Mouse (Mus musculus) forelimb bud, embryonic 11.5 days (tissue): ENCODE results near the gene Brix1.
"Not testable (repeated sequence)": the region's sequence is repeated elsewhere in the genome, so short reads cannot be mapped to it uniquely, and the experiment has no call there.

Experiments
- DNase-seq: peaks from one replicate; pipeline ENCODE4 v3.0.0-alpha.2; 2012; ENCODE audit warnings: low read depth, low spot score

The Brix1 gene

DNA sequence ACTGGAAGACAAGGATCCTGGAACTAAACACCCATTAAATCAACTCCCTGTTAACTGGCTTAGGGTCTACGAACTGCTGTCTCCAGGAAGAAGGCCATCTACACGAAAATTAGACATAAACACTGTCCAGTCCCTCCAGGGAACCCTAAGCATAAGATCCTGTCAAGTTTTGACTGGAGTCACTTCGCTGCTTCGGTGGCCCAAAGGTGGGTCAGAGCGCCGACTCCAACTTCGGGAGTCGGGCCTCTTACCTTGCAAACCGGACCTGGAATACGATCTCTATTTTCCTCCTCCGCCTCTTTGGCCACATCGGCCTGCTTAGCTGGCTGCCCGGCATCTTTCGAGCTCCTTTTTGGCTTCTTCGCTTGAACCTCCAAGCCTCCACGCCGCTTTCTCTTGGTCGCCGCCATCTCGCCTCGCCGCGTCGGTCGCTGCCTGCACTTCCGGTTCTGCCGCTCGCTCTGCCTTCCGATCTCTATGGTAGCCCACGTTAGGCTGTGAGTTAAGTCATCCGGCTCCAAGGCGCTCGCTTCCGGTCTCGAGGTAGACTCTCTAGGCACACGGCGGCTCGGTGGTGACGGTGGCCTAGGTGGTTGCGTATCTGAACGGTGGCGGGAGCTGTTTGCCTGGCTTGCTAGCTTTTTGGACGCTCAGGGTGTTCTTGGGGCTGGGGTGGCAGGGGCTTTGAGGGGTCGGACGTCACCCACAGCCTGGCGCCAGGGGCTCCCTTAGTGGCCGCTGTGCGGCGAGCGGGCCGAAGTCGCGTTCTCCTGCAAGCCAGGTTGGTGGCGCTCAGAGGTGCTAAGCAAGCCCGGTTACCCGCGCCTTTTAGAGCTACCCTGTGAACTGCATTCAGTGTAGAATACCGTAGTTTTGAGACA, at the start of gene Brix1, which contains the start of gene Rad1:
Gene Brix1, minus strand, starts transcription at position 464 of the 881 bp plus-strand sequence.
Gene Rad1, plus strand, starts transcription at position 535 of the 881 bp plus-strand sequence.
- DNase-seq, result peak; percentile 95

DNA sequence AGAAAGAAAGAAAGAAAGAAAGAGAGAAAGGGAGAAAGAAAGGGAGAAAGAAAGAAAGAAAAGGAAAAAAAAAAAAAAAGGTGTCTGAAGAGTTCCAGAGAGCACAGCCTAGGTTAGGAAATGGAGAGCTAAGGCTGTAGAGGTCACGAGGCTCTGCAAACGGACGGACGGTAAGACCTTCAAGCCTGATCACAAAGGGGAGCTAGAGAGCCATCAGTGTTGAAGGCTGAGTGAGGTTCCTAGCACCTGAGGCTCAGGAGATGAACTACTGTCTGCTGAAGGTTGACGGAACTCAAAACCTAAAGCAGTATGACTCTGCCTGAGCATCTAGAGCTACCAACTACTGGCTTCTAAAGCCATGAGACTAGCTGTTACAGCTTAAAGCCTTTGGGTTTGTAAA, 48.8 kb upstream of the Brix1 start:
- DNase-seq, result no peak

DNA sequence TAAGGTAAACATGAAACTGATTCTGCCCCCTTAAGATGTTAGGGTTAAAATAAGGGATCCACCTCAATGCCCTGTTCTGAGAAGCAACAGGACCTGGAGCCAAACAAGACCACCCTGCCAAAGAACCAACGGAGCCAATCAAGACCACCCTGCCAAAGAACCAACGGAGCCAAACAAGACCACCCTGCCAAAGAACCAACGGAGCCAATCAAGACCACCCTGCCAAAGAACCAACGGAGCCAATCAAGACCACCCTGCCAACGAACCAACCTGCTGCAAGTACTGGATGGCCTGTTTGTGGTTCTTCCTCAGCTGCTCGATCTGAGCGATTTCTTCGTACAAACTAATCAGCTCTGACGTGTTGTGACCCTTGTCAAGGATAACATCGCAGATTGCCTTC, 47.6 kb upstream of the Brix1 start:
- not testable (repeated sequence) for DNase-seq

DNA sequence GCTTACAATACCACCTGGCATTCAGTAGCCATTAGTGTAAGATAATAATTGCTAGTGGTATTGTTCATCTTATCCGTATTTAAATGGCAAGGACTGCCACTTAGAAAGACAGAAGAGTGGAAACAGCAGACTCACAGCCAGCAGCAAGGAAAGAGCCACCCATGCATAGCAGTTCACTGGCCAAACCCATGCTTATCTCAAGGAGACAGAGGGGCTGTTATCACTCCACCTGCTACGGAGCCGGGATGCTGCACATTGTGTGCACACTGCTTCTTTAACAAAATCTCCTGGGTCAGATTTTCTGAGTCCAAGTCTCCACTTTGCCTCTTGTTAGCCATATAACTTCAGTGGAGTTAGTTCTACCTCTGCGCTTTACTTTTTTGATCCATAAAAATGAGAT, 45.6 kb upstream of the Brix1 start:
- DNase-seq, result no peak

DNA sequence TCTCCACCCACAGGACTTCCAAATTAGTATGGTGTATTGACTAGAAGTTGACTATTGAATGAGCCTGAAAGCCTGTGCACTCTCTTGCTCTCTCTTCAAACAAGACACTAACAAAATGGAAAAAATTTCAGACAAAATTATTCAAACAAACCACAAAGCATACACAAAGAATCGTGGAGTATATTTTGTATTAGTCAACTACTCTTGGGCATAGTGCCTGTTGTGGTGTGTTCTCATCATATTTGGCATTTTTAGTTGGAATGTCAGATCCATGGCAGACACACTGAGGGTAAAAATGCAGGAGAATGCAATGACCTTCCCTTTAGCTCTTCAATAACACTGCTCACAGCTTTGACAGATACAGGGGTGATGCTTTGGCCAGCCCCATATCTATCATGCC, 40.1 kb upstream of the Brix1 start:
- DNase-seq, result no peak

DNA sequence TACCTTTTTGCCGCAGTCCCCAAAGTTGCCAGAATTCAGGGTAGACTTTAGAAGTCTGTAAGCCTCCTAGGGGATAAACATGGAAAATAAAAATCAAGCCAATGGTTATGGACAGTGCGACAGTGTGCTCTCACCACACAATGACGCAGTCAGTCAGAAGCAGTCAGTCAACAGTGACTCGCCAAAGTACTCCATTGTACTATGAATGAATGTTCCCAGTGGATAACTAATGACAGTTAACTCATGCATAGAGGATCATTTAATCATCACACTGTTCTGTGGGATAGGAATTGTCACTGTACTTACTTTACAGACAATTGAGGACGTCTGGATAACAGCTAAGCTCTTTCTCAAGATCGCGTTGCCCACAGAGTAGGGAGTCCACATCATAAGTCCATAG, 29.4 kb upstream of the Brix1 start:
- DNase-seq, result no peak

DNA sequence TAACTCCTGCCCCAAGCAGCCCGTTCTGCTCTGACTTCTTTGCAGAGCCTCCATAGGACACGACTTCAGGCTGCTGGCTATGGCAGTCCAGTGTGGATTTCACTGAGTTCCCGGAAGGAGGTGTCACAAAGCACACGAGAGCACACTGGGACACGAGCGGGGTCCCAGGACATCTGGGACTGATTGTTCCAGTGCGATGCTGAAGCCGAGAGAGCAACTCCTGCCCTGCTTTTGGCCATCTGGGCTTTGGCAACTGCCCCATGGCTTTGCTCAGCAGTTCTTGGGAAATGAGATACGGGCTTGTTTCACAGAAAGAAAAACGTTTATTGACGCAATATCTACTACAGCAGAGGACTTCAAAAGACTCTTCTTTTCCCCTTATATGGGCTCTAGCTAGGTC, 20.4 kb upstream of the Brix1 start:
- peak; percentile 35 for DNase-seq

DNA sequence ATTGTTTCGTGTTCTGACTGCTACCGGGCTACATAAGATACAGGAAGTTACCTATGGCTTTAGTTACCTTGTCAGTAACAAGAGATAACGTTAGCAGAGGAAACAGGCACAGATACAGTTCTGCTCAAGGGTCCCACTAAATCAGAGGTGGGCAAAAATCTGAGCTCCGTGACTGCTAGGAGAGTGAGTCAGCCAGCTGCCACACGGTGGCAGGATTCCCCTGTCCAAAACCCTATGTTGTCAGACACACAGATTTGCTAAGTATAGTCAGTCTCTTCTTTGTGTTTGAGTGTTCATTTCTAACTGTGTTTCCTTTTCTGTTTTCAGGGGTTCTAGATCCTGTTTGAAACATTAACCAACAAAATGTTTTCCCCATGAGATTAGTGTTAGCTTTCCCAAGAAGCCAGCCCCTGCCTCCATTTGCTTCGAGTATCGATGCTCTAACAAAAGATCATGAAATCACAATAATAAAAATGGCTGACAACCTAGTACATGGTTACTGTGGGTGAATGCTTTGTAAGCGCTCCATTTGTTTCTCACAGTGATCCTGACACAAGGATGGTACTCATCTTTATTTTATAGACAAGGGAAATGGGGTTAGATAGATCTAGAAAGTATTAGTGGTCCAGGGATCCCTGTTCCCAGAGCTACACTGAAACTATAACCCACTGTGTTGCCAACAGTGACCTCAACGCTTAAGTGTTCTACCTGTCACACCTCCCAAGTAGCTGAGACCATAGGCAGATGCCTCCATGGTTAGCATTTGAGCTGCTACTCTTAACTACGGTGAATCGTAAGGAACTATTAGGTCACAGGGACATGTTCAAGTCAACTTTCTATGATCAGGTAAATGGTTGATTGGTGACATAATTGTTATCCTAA, 15.3 kb upstream of the Brix1 start:
- DNase-seq, result peak; percentile 65

DNA sequence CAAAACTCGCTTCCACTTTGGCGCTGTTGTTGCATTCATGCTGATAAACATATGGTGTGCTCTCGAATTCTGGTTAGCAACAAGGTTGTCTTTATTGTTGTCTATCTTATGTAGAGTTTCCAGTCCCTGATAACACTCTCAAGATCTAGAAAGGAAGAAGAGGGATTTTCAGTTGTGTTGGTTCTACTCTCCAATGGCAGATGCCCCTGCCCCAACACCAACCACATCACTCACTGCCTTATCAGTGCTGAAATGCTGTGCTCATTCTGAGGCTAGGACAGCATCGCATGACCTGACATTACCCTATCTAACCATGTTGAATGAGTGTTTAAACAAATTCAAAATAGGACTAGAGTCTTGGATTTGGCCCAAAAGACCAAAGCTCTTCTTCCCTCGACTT, 14.3 kb upstream of the Brix1 start:
- no peak for DNase-seq

DNA sequence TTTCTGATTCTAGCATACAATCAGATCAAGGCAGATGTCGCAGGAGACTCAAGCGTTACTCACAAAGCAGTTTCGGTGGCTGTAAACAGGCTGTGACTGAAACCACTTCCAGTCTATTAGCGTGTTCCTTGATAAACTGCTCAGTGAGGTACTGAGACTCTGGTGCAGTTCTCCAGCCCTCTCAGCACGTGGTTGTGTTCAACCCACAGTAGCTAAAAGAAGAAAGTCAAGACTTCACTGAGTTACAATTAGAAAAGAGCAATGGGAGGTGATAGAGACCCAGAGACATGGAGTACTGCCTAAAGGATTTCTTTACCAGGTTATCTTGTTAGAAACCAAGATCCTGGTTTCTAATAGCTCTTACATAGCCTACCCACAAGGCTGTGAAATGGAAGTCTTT, 13.8 kb upstream of the Brix1 start:
- no peak for DNase-seq

DNA sequence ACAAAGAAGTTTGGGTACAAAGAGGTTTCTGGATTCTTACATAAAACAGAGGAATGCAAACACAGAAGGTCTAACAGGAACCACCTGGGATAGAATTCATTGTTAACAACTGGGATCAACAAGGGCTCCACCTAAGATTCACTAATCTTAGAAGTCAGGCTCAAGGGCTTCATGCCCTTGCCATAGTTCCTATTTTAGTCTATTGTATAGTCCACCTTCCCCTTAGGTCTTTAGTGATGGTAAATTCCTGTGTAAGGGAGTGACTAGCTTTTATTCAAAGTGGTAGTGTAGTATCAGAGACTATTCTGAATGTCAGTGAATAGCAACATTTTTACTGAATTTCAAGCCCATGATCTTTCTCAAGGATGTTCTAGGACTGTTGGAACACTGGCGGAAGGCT, 10.9 kb upstream of the Brix1 start:
- DNase-seq, result not testable (repeated sequence)

DNA sequence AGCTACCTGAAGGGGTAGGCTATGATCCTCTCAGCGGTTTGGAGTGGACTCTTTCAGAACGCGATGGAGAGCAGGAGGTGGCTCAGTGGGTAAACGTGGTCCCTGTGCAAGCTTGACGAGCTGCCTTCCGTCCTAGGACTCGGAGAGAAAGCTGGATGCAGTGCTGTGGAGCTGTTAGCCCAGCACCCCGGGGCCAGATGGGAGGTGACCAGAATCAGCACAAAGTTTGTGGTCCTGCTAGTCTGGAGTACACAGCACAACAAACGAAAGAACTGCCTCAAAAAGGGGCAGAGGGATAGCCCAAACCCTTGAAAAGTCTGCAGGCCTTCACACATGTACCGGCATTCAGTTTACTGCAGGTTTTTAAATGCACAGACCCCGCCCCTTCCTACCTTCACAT, 10.2 kb upstream of the Brix1 start:
- no peak for DNase-seq

DNA sequence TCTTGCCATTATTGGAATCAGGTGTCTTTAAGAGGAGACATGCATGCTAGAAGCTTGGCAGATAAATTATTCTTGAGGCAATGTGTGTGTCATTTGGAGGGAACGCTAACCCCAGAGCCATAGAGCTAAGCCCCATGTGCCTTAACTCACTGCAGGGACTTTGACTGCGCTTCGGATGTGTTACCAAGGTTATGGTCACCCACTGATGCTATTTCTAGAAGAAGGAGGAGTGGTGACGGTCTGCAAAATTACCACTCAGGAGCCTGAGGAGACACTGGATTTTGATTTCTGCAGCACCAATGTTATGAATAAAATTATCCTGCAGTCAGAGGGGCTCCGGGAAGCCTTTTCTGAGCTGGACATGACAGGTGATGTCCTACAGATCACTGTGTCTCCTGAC, 4.4 kb upstream of the Brix1 start:
- DNase-seq, result no peak

DNA sequence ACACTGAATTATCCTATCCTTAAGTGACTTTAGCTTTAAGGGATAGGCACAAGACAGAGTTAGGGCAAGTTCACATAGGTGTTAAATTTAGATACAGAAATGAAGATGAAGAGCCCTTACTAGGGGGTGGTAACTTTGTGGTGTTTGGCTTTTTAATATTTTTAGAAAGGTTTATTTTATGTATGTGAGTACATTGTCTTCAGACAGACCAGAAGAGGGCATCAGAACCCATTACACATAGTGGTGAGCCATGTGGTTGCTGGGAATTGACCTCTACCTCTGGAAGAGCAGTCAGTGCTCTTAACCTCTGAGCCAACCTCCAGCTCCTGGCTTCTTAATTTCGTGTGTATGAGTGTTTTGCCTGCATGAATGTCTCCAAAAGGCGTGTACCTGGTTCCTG, 1.5 kb upstream of the Brix1 start:
- DNase-seq, result no peak

DNA sequence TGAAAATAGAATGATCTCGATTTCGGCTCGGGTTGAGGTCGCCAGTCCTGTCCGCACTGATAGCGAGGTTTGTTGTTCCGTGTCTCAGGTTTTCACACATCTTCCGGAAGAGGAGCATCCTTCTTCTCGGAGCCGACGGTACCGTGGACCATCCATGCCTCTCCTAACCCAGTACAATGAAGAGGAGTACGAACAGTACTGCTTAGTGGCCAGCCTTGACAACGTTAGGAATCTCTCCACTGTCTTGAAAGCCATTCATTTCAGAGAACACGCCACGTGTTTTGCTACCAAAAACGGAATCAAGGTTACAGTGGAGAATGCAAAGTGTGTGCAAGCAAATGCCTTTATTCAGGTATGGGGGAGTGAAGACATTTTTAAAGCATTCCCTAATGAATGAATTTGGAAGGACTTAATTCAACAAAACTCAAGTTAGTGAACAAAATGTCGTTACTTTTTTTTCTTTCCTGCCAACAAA, 655 bp upstream of the Brix1 start:
- DNase-seq, result no peak

DNA sequence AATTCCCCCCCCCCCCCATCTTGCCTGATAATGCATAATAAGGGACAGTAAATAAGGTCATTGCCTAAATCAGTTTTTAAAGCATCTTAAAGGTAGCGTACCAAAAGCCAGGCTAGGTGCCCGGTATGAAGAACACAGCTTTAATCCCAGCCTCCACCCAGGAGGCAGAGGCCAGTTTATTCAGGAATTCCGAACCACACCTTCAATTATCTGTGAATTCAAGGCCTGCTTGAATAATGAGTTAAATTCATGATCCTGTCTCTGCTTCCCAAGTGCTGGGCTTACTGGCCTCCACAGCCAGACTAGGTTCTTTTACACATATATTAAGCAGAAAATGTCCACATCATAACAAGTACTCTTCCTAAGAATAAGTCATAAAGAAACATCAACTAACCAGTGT, 14.8 kb downstream of the Brix1 start:
- DNase-seq, result no peak

DNA sequence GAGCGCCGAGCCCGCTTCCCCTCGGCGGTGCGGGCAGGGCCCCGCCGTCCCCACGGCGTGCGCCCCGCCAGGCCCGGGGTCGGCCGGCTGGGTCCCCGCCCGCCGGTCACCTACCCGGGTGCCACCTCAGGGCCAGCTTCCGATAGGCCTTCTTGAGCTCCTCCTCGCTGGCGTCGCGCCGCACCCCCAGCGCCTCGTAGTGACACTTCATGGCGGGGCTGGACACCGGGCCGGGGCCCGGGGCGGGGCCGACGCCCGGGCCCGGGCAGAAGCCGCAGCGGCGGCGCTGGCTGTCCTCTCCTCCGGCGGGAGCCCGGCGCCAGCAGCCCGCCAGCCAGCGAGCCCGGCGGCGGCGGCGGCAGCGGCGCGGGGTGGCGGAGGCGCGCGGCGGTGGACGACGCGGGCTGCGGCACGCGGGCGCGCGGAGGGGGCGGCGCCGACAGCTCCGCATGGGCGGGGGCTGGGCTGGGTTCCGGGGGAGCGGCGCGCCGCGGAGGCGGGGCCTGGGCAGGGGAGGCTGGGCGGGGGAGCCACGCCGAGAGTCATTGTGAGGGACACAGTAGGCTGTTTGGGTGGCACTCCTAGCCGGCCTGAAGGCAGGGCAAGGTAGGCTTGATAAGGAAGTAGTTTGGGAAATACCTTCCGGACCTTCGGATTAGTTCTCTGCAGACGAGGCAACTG, 15.5 kb downstream of the Brix1 start, which contains the start of gene Dnajc21:
Gene Dnajc21, minus strand, starts transcription at position 366 of the 681 bp plus-strand sequence.
- DNase-seq, result peak; percentile 71

DNA sequence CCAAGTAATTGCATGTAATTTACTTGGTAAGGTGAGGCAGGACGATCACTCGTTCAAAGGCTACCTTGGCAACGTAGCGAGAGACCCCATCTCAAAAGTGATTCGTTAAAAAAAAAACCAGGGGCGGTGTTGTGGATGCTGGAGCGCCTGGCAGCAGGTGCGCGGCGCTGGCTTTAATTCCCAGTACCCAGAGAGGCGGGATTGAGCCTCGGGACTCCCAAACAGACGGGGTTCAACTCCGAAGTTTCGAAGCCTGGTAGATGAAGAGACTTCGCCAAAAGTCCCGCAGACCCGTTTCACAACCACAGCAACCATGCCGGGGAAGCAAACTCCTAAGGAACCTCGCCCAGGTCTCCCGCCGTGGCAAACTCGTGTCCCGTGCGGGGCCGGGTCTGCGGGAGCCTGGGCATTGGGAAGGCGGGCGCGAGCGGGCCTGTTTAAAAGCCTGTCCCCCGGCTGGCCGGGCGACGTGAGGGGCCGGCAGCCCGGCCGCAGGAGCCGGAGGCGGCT, 16.1 kb downstream of the Brix1 start:
- DNase-seq, result no peak

DNA sequence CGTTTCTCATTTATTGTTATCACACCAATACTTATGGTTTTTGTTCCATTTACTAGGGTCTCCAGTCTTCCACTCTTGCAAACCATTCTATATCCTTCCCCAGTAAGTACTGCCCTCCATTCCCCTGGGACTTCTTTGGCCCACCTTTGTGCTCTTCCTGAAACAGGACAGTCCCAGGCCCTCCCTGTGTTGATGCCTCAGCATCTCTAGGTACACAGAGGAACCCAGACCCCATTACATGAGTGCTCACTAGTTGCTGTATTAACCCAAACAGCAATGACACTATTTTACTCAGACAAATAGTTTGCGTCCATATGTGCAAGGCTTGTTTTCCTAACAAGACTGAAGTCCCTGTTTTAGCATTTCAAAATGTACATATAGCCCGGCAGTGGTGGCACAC, 17.0 kb downstream of the Brix1 start:
- no peak for DNase-seq

DNA sequence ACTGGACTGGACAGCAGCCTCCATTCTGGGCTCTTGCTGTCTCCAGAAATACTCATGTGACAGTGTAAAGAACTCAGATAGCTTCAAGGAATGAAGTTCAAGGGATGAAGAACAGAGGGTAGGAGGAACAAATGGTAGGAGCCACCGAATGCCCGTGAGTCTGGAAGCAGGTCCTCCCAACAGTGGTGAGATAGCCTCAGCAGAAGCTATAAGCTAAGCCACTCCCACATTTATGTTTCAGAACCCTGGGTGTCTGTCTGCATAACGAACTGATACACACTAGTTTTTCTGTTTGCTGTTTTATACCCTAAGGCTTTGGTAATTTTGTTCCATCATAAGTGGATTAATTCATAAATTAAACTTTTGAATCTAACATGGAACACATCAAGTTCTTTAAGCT, 21.1 kb downstream of the Brix1 start:
- no peak for DNase-seq

DNA sequence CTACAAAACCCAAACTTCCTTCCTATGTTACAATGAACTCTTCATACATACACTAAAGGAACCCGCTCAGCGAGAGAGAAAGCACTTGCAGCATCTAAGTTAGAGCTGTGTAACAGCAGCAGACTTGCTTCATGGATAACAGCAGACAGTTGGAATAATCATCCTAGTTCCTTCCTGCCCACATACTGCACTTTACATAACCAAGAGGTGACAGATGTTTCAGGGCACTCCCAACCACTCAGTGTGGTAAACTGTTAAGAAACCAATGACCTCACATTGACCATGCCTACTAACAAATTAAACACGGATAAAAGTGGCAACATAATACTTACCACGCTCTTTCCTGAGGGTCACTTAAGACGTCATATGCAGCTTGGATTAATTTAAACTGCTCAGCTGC, 22.2 kb downstream of the Brix1 start:
- no peak for DNase-seq

DNA sequence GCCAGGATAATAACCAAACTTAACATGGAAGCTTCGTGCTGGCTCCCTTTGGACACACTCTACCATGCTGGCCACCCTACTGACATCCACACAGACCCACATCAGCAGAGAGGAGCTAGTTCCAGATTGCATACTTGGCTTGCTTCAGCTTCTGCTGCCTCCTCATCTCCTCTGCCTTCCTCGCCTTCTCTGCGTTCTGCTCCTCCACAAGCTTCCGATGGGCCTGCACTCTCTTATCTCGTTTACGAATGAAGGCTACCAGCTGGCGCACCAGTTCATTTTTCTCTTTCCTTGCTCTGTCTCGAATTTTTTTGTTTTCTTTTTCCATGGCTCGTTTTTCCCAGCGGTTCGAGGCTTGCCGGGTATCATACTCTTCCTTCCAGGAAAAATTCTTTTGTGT, 24.8 kb downstream of the Brix1 start:
- no peak for DNase-seq
